Mouse (Mus musculus) E14TG2a.4 (cell line): ENCODE measurements around the gene Cd244a.

Experiments
- CTCF ChIP-seq: conservative IDR thresholded peaks from 2 replicates; pipeline ENCODE4 v1.5.1; 2014; ENCODE audit warnings: low read length
- NANOG ChIP-seq: IDR thresholded peaks from 2 replicates; pipeline ENCODE4 v1.6.1; 2014; ENCODE audit warnings: borderline replicate concordance, low read length, mixed read lengths
- POU5F1 ChIP-seq: IDR thresholded peaks from 2 replicates; pipeline ENCODE4 v1.6.1; 2014; ENCODE audit warnings: low read length, borderline replicate concordance

DNA sequence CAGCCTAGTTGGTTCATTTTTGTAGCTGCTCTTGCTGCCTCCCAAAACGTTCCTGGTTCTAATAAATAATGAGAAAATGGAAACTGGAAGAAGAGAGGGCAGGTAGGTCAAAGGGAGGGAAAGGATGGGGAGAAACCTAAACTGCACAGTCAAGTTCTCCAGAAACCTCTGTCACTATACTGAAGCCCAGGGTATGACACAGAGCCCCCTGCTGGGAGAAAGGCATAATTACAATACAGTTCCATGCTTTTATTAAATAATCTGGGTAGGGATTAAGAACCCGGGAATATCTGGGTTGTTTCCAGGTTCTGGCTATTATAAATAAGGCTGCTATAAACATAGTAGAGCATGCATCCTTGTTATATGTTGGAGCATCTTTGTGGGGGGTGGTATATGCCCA is 55.0 kb downstream of the Cd244a start:
- peak; percentile 49 for TF ChIP-seq CTCF
- no peak for TF ChIP-seq NANOG
- no peak for TF ChIP-seq POU5F1
